Mouse (Mus musculus): ENCODE results near the gene Camk2n2.
"Not testable (repeated sequence)": the region's sequence is repeated elsewhere in the genome, so short reads cannot be mapped to it uniquely, and the experiment has no call there.

Gene Camk2n2

GRCm38 (mm10) chr16:20621191-20621990 lies at the start of gene Camk2n2:
Gene Camk2n2, minus strand, starts transcription at chr16:20621287.
- in situ Hi-C loops (cut with MboI, MseI), result loop anchor here (5.0 kb wide), 1 partner anchor 91 kb away; no protein-coding TSS in a partner anchor

- in situ Hi-C loops (cut with MboI, MseI), result no loop called here
These were observed 49.2 kb upstream of the Camk2n2 start for GRCm38 (mm10) chr16:20670291-20670690.

- in situ Hi-C loops (cut with MboI, MseI), result not testable (repeated sequence)
These were observed 46.9 kb upstream of the Camk2n2 start, which contains the start of gene Eif4g1 for GRCm38 (mm10) chr16:20668013-20668412. Gene Eif4g1, plus strand, starts transcription at chr16:20668313.

- in situ Hi-C loops (cut with MboI, MseI), result no loop called here
These were observed 36.6 kb upstream of the Camk2n2 start for GRCm38 (mm10) chr16:20657661-20658060.

GRCm38 (mm10) chr16:20653315-20653714 lies 32.2 kb upstream of the Camk2n2 start:
- in situ Hi-C loops (cut with MboI, MseI), result no loop called here

- in situ Hi-C loops (cut with MboI, MseI), result no loop called here
These were observed 30.8 kb upstream of the Camk2n2 start for GRCm38 (mm10) chr16:20651947-20652310.

- in situ Hi-C loops (cut with MboI, MseI), result no loop called here
These were observed 30.2 kb upstream of the Camk2n2 start, which contains the start of gene Psmd2 for GRCm38 (mm10) chr16:20651076-20651946. Gene Psmd2, plus strand, starts transcription at chr16:20651652.

- in situ Hi-C loops (cut with MboI, MseI), result no loop called here
These were observed 22.8 kb upstream of the Camk2n2 start for GRCm38 (mm10) chr16:20643911-20644310.

GRCm38 (mm10) chr16:20642161-20642560 lies 21.1 kb upstream of the Camk2n2 start:
- in situ Hi-C loops (cut with MboI, MseI), result no loop called here

- in situ Hi-C loops (cut with MboI, MseI), result no loop called here
These were observed 17.3 kb upstream of the Camk2n2 start for GRCm38 (mm10) chr16:20638367-20638766.

GRCm38 (mm10) chr16:20637410-20637809 lies 16.3 kb upstream of the Camk2n2 start:
- in situ Hi-C loops (cut with MboI, MseI), result no loop called here

- in situ Hi-C loops (cut with MboI, MseI), result no loop called here
These were observed 8.9 kb upstream of the Camk2n2 start, which contains the start of gene Ece2 for GRCm38 (mm10) chr16:20629731-20630634. Gene Ece2, plus strand, starts transcription at chr16:20629828.

GRCm38 (mm10) chr16:20628871-20629391 lies 7.8 kb upstream of the Camk2n2 start:
- in situ Hi-C loops (cut with MboI, MseI), result no loop called here

GRCm38 (mm10) chr16:20623211-20623610 lies 2.1 kb upstream of the Camk2n2 start:
- in situ Hi-C loops (cut with MboI, MseI), result loop anchor here (5.0 kb wide), 1 partner anchor 89 kb away; no protein-coding TSS in a partner anchor

- in situ Hi-C loops (cut with MboI, MseI), result loop anchor here (5.0 kb wide), 1 partner anchor 90 kb away; no protein-coding TSS in a partner anchor
These were observed 1.1 kb upstream of the Camk2n2 start for GRCm38 (mm10) chr16:20621991-20622685.

GRCm38 (mm10) chr16:20620751-20621190 lies 316 bp downstream of the Camk2n2 start:
- in situ Hi-C loops (cut with MboI, MseI), result loop anchor here (5.0 kb wide), 1 partner anchor 92 kb away; no protein-coding TSS in a partner anchor

- in situ Hi-C loops (cut with MboI, MseI), result loop anchor here (5.0 kb wide), 1 partner anchor 92 kb away; no protein-coding TSS in a partner anchor
These were observed 720 bp downstream of the Camk2n2 start for GRCm38 (mm10) chr16:20620399-20620735.

GRCm38 (mm10) chr16:20619541-20620398 lies 1.3 kb downstream of the Camk2n2 start:
- in situ Hi-C loops (cut with MboI, MseI), result loop anchor here (5.0 kb wide), 1 partner anchor 93 kb away; no protein-coding TSS in a partner anchor

Measured in T-helper 1 cell (primary cell).